Mouse (Mus musculus): Measurements from ENCODE around the gene Prnp.

GRCm38 (mm10) chr2:131902423-131902822 lies 7.3 kb upstream of the Prnp start:
- TF ChIP-seq POLR2A (IDR thresholded peaks at IDR 0.05; ENCODE audit: low read depth, low read length) (no peak), CTCF (IDR thresholded peaks at IDR 0.05; ENCODE audit: borderline replicate concordance, insufficient read depth, low read length) (no peak)

All from embryonic fibroblast, embryonic 13.5 days (primary cell).